Mouse (Mus musculus) layer of hippocampus, postnatal 36 days (tissue): Measurements from ENCODE around the gene Car1. TPM values are rescaled to one million over a fixed set of nuclear protein-coding genes. Genes with fewer than 3 reads are reported as not detected.
"Not testable (repeated sequence)": the region's sequence is repeated elsewhere in the genome, so short reads cannot be mapped to it uniquely, and the experiment has no call there.

Experiments used
- DNase-seq, 2 experiments: peaks; one replicate each; pipeline ENCODE4 v3.0.0; 2022
- total RNA-seq, 2 experiments: library from RNA; stranded (reverse); gene quantifications; 2 replicates each; pipeline ENCODE4 v1.2.3; 2021

Gene Car1
- not detected for total RNA-seq

DNA sequence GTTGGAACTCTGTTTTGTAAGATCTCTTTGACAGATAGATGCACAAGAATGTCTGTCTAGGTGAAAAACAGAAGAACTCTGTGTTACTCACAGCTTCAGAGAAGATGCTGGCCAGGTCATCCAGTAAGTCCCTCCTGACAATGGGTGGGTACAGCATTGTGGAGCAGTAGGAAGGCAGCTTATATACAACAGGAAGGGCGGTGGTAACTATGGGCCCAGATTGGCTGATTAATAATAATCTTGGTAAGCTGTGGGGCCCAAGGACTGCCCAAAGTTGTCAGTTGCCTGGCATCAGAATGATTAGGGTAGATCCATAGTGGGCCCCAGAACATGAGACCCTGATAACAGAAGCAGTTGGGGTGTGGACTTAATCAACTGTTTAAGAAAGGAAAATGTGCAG, at the start of gene Car1:
Gene Car1 (minus strand): TSS at position 158 of the 400 bp plus-strand sequence.
- no peak for DNase-seq

- no peak for DNase-seq
Observed at GRCm38 (mm10) chr3:14857874-14858273, 49.7 kb upstream of the Car1 start.

GRCm38 (mm10) chr3:14854446-14854845, 46.3 kb upstream of the Car1 start:
- no peak for DNase-seq

DNA sequence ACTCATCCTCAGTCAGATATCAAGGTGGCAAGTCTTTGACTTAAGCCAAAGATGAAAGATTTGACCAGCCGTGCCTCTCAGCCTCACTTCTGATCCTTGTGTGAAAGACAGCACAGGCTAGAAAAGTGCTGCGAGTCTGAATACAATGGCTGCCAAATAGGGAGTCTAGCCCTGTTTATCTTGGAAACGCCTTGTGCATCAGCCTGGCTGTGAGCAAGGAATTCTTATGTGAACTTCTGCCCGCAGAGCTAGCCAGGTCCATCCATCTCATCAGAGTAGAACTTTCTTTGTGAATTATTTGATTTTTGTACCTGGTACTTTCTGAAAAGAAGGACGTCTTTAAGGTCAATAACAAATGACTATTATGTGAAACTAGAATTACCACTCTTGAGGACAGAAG, 45.8 kb upstream of the Car1 start:
- no peak for DNase-seq

DNA sequence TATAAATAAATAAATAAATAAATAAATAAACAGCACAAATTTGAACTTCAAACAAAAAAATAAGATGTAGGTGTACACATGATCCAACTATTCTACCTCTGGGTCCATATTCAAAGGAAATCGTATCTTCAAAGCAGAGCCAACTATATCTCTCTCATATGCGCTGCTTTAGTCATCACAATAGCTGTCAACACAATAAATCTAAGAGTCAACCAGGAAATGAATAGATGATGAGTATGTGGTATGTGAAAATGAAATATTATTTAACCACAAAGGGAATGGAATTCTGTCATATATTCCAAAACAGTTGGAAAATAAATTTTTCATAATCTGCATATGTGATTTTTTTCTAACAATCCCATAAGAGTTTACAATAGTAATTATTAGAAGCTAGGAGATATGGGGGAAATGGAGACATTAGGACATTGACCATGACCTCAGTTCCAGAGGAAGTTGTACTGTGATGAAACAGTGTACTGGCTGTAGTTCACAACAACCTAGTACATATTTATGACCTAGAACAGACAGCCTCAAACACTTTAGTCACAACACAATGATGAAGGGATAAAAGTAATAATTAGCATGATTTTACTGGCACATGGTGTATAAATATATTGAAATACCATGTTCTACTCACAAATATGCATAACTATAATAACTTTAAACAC, 40.6 kb upstream of the Car1 start:
- no peak for DNase-seq

GRCm38 (mm10) chr3:14839466-14840118, 31.4 kb upstream of the Car1 start:
- DNase-seq, result no peak

- no peak for DNase-seq
Observed at GRCm38 (mm10) chr3:14838936-14839335, 30.8 kb upstream of the Car1 start.

DNA sequence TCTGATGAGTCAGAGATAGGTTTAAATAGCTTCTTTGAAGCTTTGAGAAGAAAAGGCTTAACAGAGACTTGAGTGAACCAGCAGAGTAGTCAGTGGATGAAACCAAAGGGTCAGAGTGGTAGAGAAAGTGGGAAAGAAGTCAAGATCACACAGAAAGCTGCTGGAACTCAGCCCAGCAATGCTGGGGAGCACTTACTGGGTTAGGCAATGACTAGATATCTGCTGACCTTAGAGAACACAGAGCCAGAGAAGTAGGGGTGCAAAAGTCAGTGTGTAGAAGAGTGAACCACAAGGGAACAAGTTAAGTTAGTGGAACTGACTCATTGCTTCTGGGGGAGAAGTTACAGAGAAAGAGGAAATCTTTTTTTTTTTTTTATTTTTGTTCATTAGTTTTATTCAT, 24.6 kb upstream of the Car1 start:
- no peak for DNase-seq

- no peak for DNase-seq
Observed at GRCm38 (mm10) chr3:14831219-14831835, 23.2 kb upstream of the Car1 start.

- no peak for DNase-seq
Observed at GRCm38 (mm10) chr3:14828896-14829295, 20.7 kb upstream of the Car1 start.

GRCm38 (mm10) chr3:14819844-14820504, 11.8 kb upstream of the Car1 start:
- no peak for DNase-seq

DNA sequence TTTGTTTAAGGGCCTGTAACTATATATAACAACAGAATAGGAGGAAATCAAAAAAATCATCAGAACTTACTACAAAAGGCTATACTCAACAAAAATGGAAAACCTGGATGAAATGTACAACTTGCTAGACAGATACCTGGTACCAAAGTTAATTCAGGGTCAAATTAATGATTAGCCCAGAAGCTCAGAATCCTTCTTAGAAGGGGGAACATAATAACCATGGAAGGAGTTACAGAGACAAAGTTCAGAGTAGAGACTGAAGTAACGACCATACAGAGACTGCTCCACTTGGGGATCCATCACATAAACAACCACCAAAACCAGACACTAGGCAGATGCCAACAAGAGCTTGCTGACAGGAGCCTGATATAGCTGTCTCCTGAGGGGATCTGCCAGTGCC, 7.2 kb upstream of the Car1 start:
- not testable (repeated sequence) for DNase-seq

GRCm38 (mm10) chr3:14806702-14807101, 1.5 kb downstream of the Car1 start:
- DNase-seq, result no peak

- no peak for DNase-seq
Observed at GRCm38 (mm10) chr3:14805962-14806361, 2.2 kb downstream of the Car1 start.

DNA sequence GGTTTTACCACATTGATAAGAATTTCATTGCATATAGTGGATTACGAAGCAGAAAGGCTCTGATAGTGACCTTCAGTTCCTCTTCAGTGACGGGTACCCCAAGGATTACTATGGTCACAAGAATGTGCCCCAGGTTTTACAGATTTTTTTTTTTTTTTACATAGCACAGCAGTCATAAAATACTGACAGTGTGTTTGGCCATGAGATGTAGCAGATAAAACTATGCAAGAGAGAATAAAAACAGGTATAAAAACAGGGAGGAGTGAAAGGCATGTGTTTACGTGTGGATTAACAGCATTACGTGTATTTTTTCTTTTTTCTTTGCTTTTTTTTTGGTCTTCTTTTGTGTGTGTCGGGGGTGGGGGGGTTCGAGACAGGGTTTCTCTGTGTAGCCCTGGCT, 3.3 kb downstream of the Car1 start:
- DNase-seq, result no peak

DNA sequence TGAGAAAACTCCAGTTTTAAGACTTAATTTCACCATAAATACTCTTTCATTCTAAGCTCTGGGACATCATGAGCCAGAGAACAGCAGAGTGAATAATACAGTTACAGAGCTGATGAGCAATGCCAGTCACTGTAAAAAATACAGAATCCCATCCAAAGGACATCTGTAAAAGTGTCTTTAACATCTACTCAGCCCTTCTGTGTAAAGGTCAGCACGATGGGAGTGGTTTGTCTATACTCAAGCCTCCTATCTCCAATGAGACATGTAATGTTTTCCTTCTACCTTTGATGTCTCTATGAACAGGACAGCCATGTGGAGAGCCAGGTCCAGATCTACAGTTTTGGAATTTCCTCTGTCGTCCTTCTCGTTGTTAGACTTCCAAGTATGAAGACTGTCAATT, 11.1 kb downstream of the Car1 start:
- DNase-seq, result no peak

GRCm38 (mm10) chr3:14795292-14796020, 12.7 kb downstream of the Car1 start:
- no peak for DNase-seq

DNA sequence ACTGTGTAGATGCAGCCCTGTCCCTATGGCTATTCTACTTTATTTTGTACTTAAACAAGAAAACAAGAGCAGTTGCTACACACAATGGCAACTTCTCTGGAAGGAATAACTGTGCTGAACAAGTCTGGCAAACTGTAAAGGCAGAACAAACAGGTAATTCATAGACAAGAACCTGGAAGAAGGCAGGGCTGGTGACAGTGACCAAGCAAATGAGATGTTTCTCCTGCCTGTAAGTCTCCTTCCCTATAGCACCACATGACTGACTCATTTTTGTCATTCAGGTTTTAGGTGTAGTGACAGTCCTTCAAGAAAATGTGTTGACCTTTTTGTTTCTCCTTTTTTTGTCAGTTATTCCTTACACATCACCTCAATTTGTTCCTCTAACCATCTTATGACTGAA, 16.1 kb downstream of the Car1 start:
- DNase-seq, result no peak

GRCm38 (mm10) chr3:14787607-14788006, 20.6 kb downstream of the Car1 start:
- DNase-seq, result no peak

GRCm38 (mm10) chr3:14787136-14787535, 21.0 kb downstream of the Car1 start:
- no peak for DNase-seq

DNA sequence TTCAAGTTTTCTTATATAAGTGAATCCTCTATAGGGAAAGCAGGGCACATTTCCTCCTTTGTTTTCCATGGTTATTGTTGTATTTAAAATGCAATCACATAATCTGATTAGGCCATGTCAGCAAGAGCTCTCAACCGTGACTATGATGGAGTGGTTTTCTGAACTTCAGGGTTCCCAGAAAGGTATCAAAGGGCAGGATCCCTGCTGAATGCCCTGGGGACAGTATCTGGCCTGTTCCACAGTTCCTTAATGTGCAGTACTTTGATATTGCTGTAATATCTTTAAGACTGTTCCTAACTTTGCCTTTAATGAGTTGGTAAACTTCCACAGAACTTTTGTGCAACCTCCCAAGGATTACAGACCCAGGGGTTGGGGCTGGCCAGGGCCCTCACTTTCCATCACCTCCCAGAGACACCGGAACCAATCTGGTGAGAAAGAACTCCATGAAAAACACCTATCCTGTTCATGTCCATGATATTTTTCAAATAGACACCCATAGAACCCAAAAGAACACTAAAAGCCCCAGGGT, 21.6 kb downstream of the Car1 start:
- no peak for DNase-seq

DNA sequence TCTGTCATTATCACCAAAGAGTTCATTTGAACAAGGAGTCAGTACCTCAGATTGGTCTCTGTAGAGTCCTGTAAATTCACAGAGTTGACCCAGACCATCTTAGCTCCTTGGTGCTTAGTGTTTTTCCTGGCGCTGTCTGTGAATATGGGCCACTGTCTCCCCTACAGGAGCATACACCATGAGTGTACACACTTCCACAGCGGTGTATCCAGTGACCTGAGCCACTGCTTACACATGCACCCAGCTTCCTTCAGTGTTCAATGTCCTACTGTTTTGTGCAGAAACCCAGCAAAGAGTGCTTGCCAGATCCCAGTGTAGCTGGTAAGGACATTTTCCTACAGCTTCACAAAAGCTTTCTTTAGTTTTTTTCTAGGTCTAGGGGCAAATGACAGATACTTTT, 22.8 kb downstream of the Car1 start:
- DNase-seq, result no peak
